Mouse (Mus musculus) cerebellum, adult 2 months (tissue): ENCODE data around the gene Rab27a. TPM values are rescaled to one million over a fixed set of nuclear protein-coding genes. Genes with fewer than 3 reads are reported as not detected.

Experiments used
- DNase-seq, 2 experiments: peaks; one replicate each; pipeline ENCODE4 v3.0.0; 2021
- H3K27ac ChIP-seq: fragments of 200-500 bp; 2 replicates; pipeline ENCODE4 v1.5.1; 2012; ENCODE audit warnings: low read length, control low read depth, inconsistent platforms; ENCODE audit not compliant: insufficient read depth
- H3K27me3 ChIP-seq: fragments of 200-500 bp; 2 replicates; pipeline ENCODE4 v1.6.1; 2012; ENCODE audit warnings: inconsistent platforms, mild to moderate bottlenecking, low read length, moderate library complexity; ENCODE audit not compliant: control insufficient read depth, insufficient read depth
- H3K4me1 ChIP-seq: fragments of 200-500 bp; 2 replicates; pipeline ENCODE4 v1.6.1; 2011; ENCODE audit warnings: low read length; ENCODE audit not compliant: control insufficient read depth, insufficient read depth
- H3K4me3 ChIP-seq: fragments of 200-500 bp; replicated peaks from 2 replicates; pipeline ENCODE3; 2011; ENCODE audit warnings: mild to moderate bottlenecking, low read depth, low read length, control low read depth; ENCODE audit not compliant: insufficient read depth
- CTCF ChIP-seq: fragments of 200-500 bp; IDR thresholded peaks from 2 replicates; pipeline ENCODE4 v1.5.1; 2011; ENCODE audit warnings: low read depth, mild to moderate bottlenecking, control low read depth, low read length, moderate library complexity, borderline replicate concordance; ENCODE audit not compliant: insufficient read depth
- POLR2A ChIP-seq: fragments of 200-500 bp; IDR thresholded peaks from 2 replicates; pipeline ENCODE4 v1.6.1; 2011; ENCODE audit warnings: low read length, control low read depth, borderline replicate concordance; ENCODE audit not compliant: insufficient read depth
- WGBS: fragments of 180-500 bp; shearing (Covaris S2); methylation state at CpG from one replicate; pipeline ENCODE4 v1.1.7; 2018; 5-methylcytosine and 5-hydroxymethylcytosine counted together
- polyA plus RNA-seq: library from polyadenylated mRNA; depleted of rRNA; stranded (reverse); fragments of >200 nt; gene quantifications from 2 replicates; pipeline ENCODE4 v1.2.3, GENCODE M21; 2012

Gene Rab27a
- polyA plus RNA-seq, 1 experiment, result 12.7 TPM

DNA sequence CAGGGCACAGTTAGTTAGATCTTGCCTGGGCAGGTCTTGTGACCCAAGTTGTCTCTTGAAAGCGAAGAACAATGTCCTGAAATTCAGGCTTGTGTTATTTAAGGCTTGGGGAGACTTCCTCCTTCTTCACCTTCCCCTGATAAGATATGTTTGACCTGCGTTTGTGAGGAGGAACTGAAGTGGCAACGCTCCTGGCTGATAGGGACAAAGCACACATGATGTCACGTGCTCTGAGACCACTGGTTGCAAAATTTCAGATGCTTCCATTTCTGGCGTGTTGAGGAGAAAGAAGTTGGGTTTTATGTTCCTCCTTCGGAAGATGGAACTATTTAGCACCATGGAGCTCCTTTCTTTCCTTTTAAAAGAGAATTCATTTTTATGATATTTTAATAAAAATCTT, 41.2 kb downstream of the Rab27a start:
- 88% methylated on average over 6 of the region's 6 CpGs for WGBS
- no peak for TF ChIP-seq POLR2A
- no peak for TF ChIP-seq CTCF

DNA sequence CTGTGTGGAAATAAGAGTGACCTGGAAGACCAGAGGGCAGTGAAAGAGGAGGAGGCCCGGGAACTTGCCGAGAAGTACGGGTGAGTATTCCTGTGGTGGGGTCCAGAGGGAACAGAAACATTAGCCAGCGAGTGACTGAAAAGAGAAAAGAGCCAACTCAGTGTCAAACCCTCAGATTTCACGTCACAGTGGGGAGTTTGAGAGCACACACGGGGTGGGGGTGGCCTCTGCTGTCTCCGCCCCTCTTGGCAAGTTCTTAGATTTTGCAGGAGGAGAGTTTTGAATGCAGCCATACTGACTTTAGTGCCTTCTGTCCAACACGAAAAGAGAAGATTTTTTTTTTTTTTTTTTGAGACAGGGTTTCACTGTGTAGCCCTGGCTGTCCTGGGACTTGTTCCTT, 42.5 kb downstream of the Rab27a start:
- TF ChIP-seq POLR2A (no peak), CTCF (no peak)
- WGBS, result 42% methylated on average over 8 of the region's 8 CpGs
- Histone ChIP-seq H3K27me3 (no peaks in the 10 kb centered on the region), H3K4me1 (peaks cover 14% of the 10 kb centered on the region), H3K27ac (no peak overlapping the region), H3K4me3 (no peak overlapping the region)
- DNase-seq, result no peak

More for the DNA sequence above, 41.2 kb downstream of the Rab27a start:
- no peak for DNase-seq
- Histone ChIP-seq H3K27me3 (no peaks in the 10 kb centered on the region), H3K4me1 (peaks cover 23% of the 10 kb centered on the region), H3K27ac (no peak overlapping the region), H3K4me3 (no peak overlapping the region)

DNA sequence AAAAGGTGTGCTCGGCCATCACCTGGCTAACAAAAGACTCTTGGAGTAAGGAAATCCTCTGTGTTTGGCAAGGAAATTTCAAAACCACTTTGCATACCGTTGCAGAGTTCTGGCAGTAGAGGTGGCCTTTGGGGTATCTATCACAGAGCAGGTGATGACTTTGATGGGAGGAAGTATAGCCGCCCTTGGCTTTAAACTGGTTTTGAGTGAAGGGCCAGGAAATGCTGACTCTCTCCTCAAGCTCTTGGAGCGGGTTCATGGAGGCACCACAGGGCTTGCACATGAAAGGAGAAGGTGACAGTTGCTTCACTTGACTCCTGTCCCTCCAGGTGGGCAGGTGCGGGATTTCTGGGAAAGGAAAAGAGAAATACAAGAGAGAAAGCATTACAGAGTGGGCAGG, 42.9 kb downstream of the Rab27a start:
- H3K27me3 ChIP-seq, result no peaks in the 10 kb centered on the region
- H3K4me3 ChIP-seq, result no peak overlapping the region
- 48% methylated on average over 5 of the region's 5 CpGs for WGBS

DNA sequence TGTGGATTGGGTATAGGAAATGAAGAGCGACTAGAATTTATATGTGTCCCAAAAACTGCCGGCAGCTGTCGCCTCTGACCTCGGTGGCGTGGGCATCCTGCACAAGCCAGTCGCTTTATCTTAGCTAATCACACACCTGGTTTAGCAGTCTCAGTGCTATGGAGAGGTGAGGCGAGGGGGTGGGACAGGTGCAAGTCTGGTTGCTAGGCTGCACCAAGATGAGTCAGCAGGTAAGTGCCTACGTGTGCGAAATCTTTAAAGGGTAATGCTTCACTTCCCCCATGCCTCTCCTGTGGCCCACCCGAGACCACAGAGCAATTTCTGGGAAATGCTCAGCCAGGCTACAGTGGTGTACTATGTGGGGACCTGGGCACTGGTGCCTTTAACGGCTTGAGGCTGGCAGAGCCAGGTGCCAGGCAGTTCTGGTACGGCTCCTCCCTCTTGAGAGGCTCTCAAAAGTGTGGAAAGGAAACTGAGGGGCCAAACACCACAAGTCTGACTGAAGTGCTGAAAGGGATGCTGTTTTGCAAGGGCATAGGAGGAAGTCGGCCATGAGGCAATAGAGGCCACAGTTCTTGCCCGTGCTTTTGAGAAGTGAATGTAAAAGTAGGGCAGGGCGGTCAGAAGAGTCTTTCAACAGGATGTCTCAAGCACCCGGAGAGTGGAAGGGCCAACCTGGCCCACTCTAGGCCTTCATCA, 44.7 kb downstream of the Rab27a start:
- H3K4me3 ChIP-seq, result no peak overlapping the region
- TF ChIP-seq POLR2A, result no peak
- no peak for TF ChIP-seq CTCF
- no peak for DNase-seq
- WGBS, result 76% methylated on average over 16 of the region's 16 CpGs
- H3K27me3 ChIP-seq, result no peaks in the 10 kb centered on the region
- peaks cover 2% of the 10 kb centered on the region; the same call in 1 of the 2 replicates for H3K4me1 ChIP-seq
- H3K27ac ChIP-seq, result no peak overlapping the region

More for the DNA sequence above, 42.9 kb downstream of the Rab27a start:
- DNase-seq, result no peak
- TF ChIP-seq POLR2A (no peak), CTCF (no peak)
- no peak overlapping the region for H3K27ac ChIP-seq
- peaks cover 11% of the 10 kb centered on the region for H3K4me1 ChIP-seq

DNA sequence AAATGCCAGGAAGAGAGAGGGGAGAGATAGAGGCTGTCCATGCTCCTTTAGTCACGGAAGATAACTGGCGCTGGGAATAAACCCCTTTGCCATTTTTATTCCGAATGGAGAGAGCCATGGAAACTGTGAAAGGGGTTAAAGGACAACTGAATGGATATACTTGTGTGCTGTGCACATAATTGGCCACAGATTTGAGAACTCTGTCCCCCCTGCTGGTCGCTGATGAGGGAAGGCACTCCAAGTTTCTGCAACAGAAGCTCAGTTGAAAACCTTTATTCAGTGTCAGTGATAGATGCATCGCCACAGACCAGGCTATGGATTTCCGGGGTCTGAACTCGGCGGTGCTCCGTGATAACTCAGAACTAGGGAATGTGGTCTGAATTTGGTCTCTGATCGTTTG, 45.5 kb downstream of the Rab27a start:
- WGBS, result 71% methylated on average over 10 of the region's 10 CpGs
- Histone ChIP-seq H3K27ac (no peak overlapping the region), H3K4me1 (no peaks in the 10 kb centered on the region), H3K4me3 (no peak overlapping the region), H3K27me3 (no peaks in the 10 kb centered on the region)
- TF ChIP-seq POLR2A, result no peak
- DNase-seq, result no peak

DNA sequence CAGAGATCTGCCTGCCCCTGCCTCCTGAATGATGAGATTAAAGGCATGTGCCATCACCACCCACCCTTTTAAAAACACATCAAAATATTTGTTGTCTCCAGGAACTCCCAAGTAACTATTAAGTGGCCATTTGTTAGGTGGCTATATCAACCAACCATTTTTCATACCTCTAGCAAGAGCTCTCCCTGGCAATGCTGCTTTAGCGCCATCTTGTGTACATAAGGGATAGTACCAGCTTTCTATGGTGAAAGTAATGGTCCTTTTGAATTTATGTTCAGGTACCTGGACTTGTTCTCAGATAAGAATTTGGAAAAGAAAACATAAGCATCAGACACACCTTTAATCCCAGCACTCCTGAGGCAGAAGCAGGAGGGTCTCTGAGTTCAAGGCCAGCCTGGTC, 47.1 kb downstream of the Rab27a start:
- no peaks in the 10 kb centered on the region for H3K27me3 ChIP-seq
- no peak overlapping the region for H3K27ac ChIP-seq
- peak in 1 of 2 experiments; percentile 65 for DNase-seq
- TF ChIP-seq POLR2A (no peak), CTCF (peak; percentile 54; the same call in 1 of the 2 replicates)
- 2% methylated on average over 1 of the region's 1 CpGs for WGBS
- no peak overlapping the region for H3K4me3 ChIP-seq
- no peaks in the 10 kb centered on the region for H3K4me1 ChIP-seq

DNA sequence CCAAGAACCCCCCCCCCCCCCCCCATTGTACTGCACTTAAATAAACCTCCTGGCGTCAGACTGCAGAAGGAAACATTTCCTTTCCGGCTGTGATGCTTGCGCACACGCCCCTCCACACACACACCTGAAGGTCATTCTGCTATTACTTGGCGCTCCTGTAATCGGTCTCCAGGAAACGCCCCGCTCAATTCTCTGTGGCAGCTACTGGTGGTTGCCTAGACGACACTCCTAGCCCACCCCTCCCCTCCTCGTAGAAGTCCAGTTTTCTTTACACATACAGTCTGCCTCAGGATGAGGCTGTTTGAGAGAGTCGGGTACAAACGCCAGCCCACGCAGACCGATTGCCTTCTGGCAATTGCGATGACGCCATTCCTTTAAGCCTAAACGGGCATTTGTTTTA, 49.9 kb downstream of the Rab27a start:
- Histone ChIP-seq H3K4me1 (no peaks in the 10 kb centered on the region), H3K27ac (no peak overlapping the region), H3K27me3 (no peaks in the 10 kb centered on the region), H3K4me3 (peak overlapping the region; percentile 58)
- TF ChIP-seq CTCF (no peak), POLR2A (0 out of 2 replicates have a peak, but pooled peaks have one; percentile 12)
- DNase-seq, result no peak
- 27% methylated on average over 17 of the region's 17 CpGs for WGBS

DNA sequence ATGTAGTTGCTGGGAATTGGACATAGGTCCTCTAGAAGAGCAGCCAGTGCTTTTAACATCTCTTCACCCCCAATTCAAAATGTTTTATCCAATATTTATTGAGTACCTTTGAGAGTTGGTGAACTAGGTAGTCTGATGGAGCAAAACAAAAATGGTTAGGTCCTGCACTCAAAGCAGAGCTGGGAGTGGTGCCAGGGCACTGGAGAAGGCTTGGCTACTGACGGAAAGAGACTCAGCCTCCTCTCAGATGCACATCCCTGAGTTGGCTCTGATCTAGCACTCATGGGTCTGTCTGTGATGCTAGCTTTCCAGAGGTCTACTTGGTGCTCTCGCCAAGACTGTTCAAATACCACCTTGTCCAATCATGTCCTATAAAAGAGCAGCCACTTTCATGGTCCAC, 53.2 kb downstream of the Rab27a start:
- H3K4me1 ChIP-seq, result no peaks in the 10 kb centered on the region
- TF ChIP-seq POLR2A (no peak), CTCF (no peak)
- no peaks in the 10 kb centered on the region for H3K27me3 ChIP-seq
- H3K27ac ChIP-seq, result no peak overlapping the region
- no peak for DNase-seq
- no peak overlapping the region for H3K4me3 ChIP-seq
- WGBS, result 35% methylated on average over 2 of the region's 2 CpGs

DNA sequence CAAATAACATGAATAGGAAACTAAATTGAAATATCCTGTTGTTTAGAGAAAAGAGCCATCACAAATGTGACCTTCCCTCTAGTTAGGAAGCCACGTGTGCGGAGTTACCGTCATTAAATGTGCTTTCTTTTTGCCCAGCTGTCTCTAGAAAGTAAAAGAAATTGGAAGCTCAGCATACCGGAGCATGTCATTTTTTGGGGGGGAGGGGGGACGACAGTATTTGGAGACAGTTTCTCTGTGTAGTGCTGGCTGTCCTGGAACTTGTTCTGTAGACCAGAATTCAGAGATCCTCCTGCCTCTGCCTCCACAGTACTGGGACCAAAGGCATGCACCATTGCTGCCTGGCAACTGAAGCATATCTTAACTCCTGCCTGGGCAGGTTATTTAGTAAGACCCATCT, 56.9 kb downstream of the Rab27a start, which contains the start of gene Khdc3:
Khdc3 (plus strand) TSS at position 301 of the 400 bp plus-strand sequence.
- no peaks in the 10 kb centered on the region; the same call in 1 of the 2 replicates for H3K4me1 ChIP-seq
- no peak for DNase-seq
- TF ChIP-seq CTCF (no peak), POLR2A (no peak)
- no peaks in the 10 kb centered on the region for H3K27me3 ChIP-seq
- H3K27ac ChIP-seq, result no peak within 1 kb of the TSS
- no peak within 1 kb of the TSS for H3K4me3 ChIP-seq
- WGBS, result 87% methylated on average over 5 of the region's 5 CpGs
